Mouse (Mus musculus) frontal cortex, adult 2 months (tissue): ENCODE results near the gene Cenpu. TPM values are rescaled to one million over a fixed set of nuclear protein-coding genes. Genes with fewer than 3 reads are reported as not detected.
A peak's percentile ranks its signal among the peaks of the same experiment; 100 is the strongest.

Source experiments
- DNase-seq, 2 experiments: peaks; one replicate each; pipeline ENCODE4 v3.0.0; 2022; ENCODE audit warnings: low spot score in 1 of 2; ENCODE audit errors: extremely low spot score in 1 of 2
- polyA plus RNA-seq: library from polyadenylated mRNA; depleted of rRNA; stranded (reverse); fragments of >200 nt; gene quantifications from 2 replicates; pipeline ENCODE4 v1.2.3, GENCODE M21; 2012; rRNA removed

The Cenpu gene
- 2.9 and 4.8 TPM in 2 replicates for polyA plus RNA-seq

GRCm38 (mm10) chr8:46551615-46552440 lies at the start of gene Cenpu:
TSS of gene Cenpu (plus strand) at chr8:46552028.
- DNase-seq = peak; percentile 99 to 100

GRCm38 (mm10) chr8:46502333-46503071 lies 49.3 kb upstream of the Cenpu start:
- no peak for DNase-seq

- DNase-seq = no peak
These were observed 48.6 kb upstream of the Cenpu start for GRCm38 (mm10) chr8:46503072-46503695.

GRCm38 (mm10) chr8:46504196-46504595 lies 47.6 kb upstream of the Cenpu start:
- DNase-seq = no peak

- no peak for DNase-seq
These were observed 43.1 kb upstream of the Cenpu start for GRCm38 (mm10) chr8:46508488-46509395.

- no peak for DNase-seq
These were observed 42.4 kb upstream of the Cenpu start for GRCm38 (mm10) chr8:46509474-46509873.

GRCm38 (mm10) chr8:46511336-46511735 lies 40.5 kb upstream of the Cenpu start:
- DNase-seq = no peak

GRCm38 (mm10) chr8:46512538-46512937 lies 39.3 kb upstream of the Cenpu start:
- no peak for DNase-seq

- no peak for DNase-seq
These were observed 37.8 kb upstream of the Cenpu start for GRCm38 (mm10) chr8:46514027-46514426.

GRCm38 (mm10) chr8:46520667-46521066 lies 31.2 kb upstream of the Cenpu start:
- DNase-seq = no peak

GRCm38 (mm10) chr8:46526098-46526497 lies 25.7 kb upstream of the Cenpu start:
- DNase-seq = no peak

- DNase-seq = no peak
These were observed 25.0 kb upstream of the Cenpu start for GRCm38 (mm10) chr8:46526821-46527220.

GRCm38 (mm10) chr8:46529508-46529907 lies 22.3 kb upstream of the Cenpu start:
- DNase-seq = no peak

GRCm38 (mm10) chr8:46530541-46530940 lies 21.3 kb upstream of the Cenpu start:
- DNase-seq = no peak

- no peak for DNase-seq
These were observed 17.9 kb upstream of the Cenpu start for GRCm38 (mm10) chr8:46533926-46534325.

GRCm38 (mm10) chr8:46539701-46540100 lies 12.1 kb upstream of the Cenpu start:
- DNase-seq = peak in 1 of 2 experiments; percentile 13

- no peak for DNase-seq
These were observed 8.6 kb upstream of the Cenpu start for GRCm38 (mm10) chr8:46543191-46543590.

GRCm38 (mm10) chr8:46543662-46544061 lies 8.2 kb upstream of the Cenpu start:
- no peak for DNase-seq

- no peak for DNase-seq
These were observed 6.0 kb upstream of the Cenpu start for GRCm38 (mm10) chr8:46545854-46546253.

- DNase-seq = no peak
These were observed 5.2 kb upstream of the Cenpu start for GRCm38 (mm10) chr8:46546431-46547176.
